Mouse (Mus musculus) intestine, embryonic 14.5 days (tissue): ENCODE results near the gene Rfx1. TPM values are rescaled to one million over a fixed set of nuclear protein-coding genes. Genes with fewer than 3 reads are reported as not detected.
A peak's percentile ranks its signal among the peaks of the same experiment; 100 is the strongest.

Experiments used
- ATAC-seq: fragments of 200-750 bp; cut with Nextera tagmentation; replicated peaks from 2 replicates; pipeline ENCODE4 v1.8.0; 2017; ENCODE audit warnings: low read depth, moderate number of reproducible peaks, moderate TSS enrichment, moderate library complexity; ENCODE audit not compliant: low FRiP score, low TSS enrichment
- DNase-seq: peaks from one replicate; pipeline ENCODE4 v3.0.0-alpha.2; 2018; ENCODE audit warnings: low spot score
- H3K27ac ChIP-seq: fragments of 300-500 bp; sonication (generic); 2 replicates; pipeline ENCODE4 v1.5.1; 2014; ENCODE audit warnings: low read depth, mild to moderate bottlenecking, control low read depth
- H3K27me3 ChIP-seq: fragments of 300-500 bp; sonication (generic); replicated peaks from 2 replicates; pipeline ENCODE4 v1.6.1; 2014; ENCODE audit warnings: low read length, control low read depth; ENCODE audit not compliant: control insufficient read depth, insufficient read depth
- H3K36me3 ChIP-seq: fragments of 300-500 bp; sonication (generic); 2 replicates; pipeline ENCODE4 v1.6.1; 2014; ENCODE audit warnings: low read length, control low read depth; ENCODE audit not compliant: control insufficient read depth, insufficient read depth
- H3K4me1 ChIP-seq: fragments of 300-500 bp; sonication (generic); replicated peaks from 2 replicates; pipeline ENCODE4 v1.6.1; 2014; ENCODE audit warnings: low read length, control low read depth, mixed read lengths; ENCODE audit not compliant: control insufficient read depth, insufficient read depth
- H3K4me2 ChIP-seq: fragments of 300-500 bp; sonication (generic); 2 replicates; pipeline ENCODE4 v1.6.1; 2014; ENCODE audit warnings: low read length
- H3K4me3 ChIP-seq: fragments of 300-500 bp; sonication (generic); 2 replicates; pipeline ENCODE4 v1.5.1; 2014; ENCODE audit warnings: low read depth, low read length, control low read depth, mixed read lengths
- H3K9ac ChIP-seq: fragments of 300-500 bp; sonication (generic); 2 replicates; pipeline ENCODE4 v1.6.1; 2014; ENCODE audit warnings: mild to moderate bottlenecking, low read length
- H3K9me3 ChIP-seq: fragments of 300-500 bp; sonication (generic); 2 replicates; pipeline ENCODE4 v1.6.1; 2016; ENCODE audit warnings: low read length, control low read depth; ENCODE audit not compliant: control insufficient read depth
- WGBS: fragments of 180-500 bp; shearing (Covaris S2); extraction: QIAGEN DNeasy Blood & Tissue Kit; methylation state at CpG from one replicate; pipeline ENCODE4 v1.1.7; 2014; 5-methylcytosine and 5-hydroxymethylcytosine counted together
- polyA plus RNA-seq: library from polyadenylated mRNA; unstranded; fragments of >200 nt; fragmentation: Nextera tagmentation; extraction: Ambion mirVana; gene quantifications from 2 replicates; pipeline ENCODE4 v1.2.1, GENCODE M21; 2014

Rfx1 gene
- polyA plus RNA-seq, 1 experiment from 2014 or later, result 11.6 TPM

- DNase-seq (no peak), ATAC-seq (no peak)
- 47% methylated on average over 3 of the region's 3 CpGs for WGBS
- Histone ChIP-seq H3K9ac (peak overlapping the region; percentile 74), H3K4me1 (peaks cover 15% of the 10 kb centered on the region), H3K4me2 (peak overlapping the region; percentile 79), H3K4me3 (peak overlapping the region; percentile 61), H3K27ac (no peak overlapping the region), H3K9me3 (no peaks in the 10 kb centered on the region), H3K27me3 (no peaks in the 10 kb centered on the region), H3K36me3 (peaks cover 29% of the 10 kb centered on the region)
These were observed 37.0 kb downstream of the Rfx1 start for GRCm38 (mm10) chr8:84103601-84104000.

- peak overlapping the region; percentile 79 for H3K4me2 ChIP-seq
- peak overlapping the region; percentile 74 for H3K9ac ChIP-seq
- H3K27ac ChIP-seq, result peak overlapping the region; percentile 81
- ATAC-seq (peak; percentile 86), DNase-seq (no peak)
- H3K4me3 ChIP-seq, result peak overlapping the region; percentile 61
- H3K27me3 ChIP-seq, result no peaks in the 10 kb centered on the region
- under 1% methylated on average over 20 of the region's 29 CpGs for WGBS
- H3K36me3 ChIP-seq, result peaks cover 23% of the 10 kb centered on the region
- peaks cover 15% of the 10 kb centered on the region for H3K4me1 ChIP-seq
- H3K9me3 ChIP-seq, result no peaks in the 10 kb centered on the region
These were observed 37.6 kb downstream of the Rfx1 start for GRCm38 (mm10) chr8:84104221-84104620.

- H3K27ac ChIP-seq, result peak within 1 kb of the TSS; percentile 81
- H3K4me1 ChIP-seq, result peaks cover 15% of the 10 kb centered on the region
- DNase-seq (peak; percentile 98), ATAC-seq (peak; percentile 94)
- peak within 1 kb of the TSS; percentile 79 for H3K4me2 ChIP-seq
- H3K36me3 ChIP-seq, result peaks cover 19% of the 10 kb centered on the region
- no peaks in the 10 kb centered on the region for H3K27me3 ChIP-seq
- peak within 1 kb of the TSS; percentile 74 for H3K9ac ChIP-seq
- H3K9me3 ChIP-seq, result no peaks in the 10 kb centered on the region
- H3K4me3 ChIP-seq, result peak within 1 kb of the TSS; percentile 61
- WGBS, result 7% methylated on average over 42 of the region's 42 CpGs
These were observed 38.3 kb downstream of the Rfx1 start, which contains the start of gene Dcaf15 for GRCm38 (mm10) chr8:84104697-84105609. TSS of gene Dcaf15 (minus strand) at chr8:84104768.

DNA sequence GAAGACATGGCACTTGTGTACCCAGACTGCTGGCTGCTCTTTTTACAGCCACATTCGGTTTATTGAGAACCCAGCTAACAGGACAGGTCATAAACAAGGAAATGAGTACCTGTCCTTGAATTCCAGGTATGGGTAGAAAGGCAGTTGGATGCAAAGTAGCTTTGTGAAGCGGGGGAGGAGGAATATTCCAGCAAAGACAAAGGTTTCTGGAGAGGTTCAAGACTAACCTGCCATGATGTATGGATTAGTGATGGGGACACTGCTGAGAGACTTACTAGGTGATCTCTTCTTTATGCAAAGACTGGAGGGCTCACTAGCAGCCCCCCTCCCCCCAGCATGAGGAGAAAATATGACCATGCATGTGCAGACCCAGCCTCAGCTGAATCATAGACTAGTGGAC lies 39.0 kb downstream of the Rfx1 start:
- Histone ChIP-seq H3K27ac (peak overlapping the region; percentile 45; the same call in 1 of the 2 replicates), H3K9ac (no peak overlapping the region), H3K36me3 (peaks cover 17% of the 10 kb centered on the region), H3K4me3 (no peak overlapping the region), H3K9me3 (no peaks in the 10 kb centered on the region), H3K4me1 (peaks cover 15% of the 10 kb centered on the region), H3K27me3 (no peaks in the 10 kb centered on the region), H3K4me2 (no peak overlapping the region)
- DNase-seq, result no peak
- 70% methylated on average over 2 of the region's 2 CpGs for WGBS
- no peak for ATAC-seq

- Histone ChIP-seq H3K4me2 (no peak overlapping the region), H3K36me3 (peaks cover 12% of the 10 kb centered on the region)
These were observed 39.8 kb downstream of the Rfx1 start for GRCm38 (mm10) chr8:84106216-84107040.

DNA sequence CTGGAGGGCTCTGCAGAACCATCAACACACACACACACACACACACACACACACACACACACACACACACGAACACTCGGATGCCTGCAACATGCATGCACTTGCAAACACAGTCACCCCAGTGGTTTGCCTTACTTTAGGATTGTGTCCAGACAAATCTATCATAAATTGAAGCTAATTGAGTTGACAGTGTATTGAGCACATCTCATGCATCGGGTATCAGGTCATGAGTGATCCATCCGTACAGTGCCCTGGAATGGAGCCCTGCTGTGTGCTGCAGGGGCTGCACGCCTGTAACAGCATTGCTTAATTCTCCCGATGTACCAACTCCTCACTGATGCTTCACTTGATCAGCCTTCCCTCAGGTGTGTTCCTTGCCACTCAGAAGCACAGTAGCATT lies 49.0 kb downstream of the Rfx1 start:
- H3K9me3 ChIP-seq, result no peaks in the 10 kb centered on the region
- H3K27ac ChIP-seq, result no peak overlapping the region
- H3K4me1 ChIP-seq, result no peaks in the 10 kb centered on the region
- no peak overlapping the region for H3K4me2 ChIP-seq
- 81% methylated on average over 6 of the region's 6 CpGs for WGBS
- H3K9ac ChIP-seq, result no peak overlapping the region
- no peaks in the 10 kb centered on the region for H3K36me3 ChIP-seq
- ATAC-seq (no peak), DNase-seq (no peak)
- no peak overlapping the region for H3K4me3 ChIP-seq
- H3K27me3 ChIP-seq, result no peaks in the 10 kb centered on the region

More at GRCm38 (mm10) chr8:84106216-84107040, 39.8 kb downstream of the Rfx1 start:
- no peak overlapping the region for H3K4me3 ChIP-seq
- WGBS, result 90% methylated on average over 6 of the region's 6 CpGs
- no peaks in the 10 kb centered on the region for H3K27me3 ChIP-seq
- H3K27ac ChIP-seq, result no peak overlapping the region
- no peaks in the 10 kb centered on the region for H3K9me3 ChIP-seq
- H3K4me1 ChIP-seq, result peaks cover 15% of the 10 kb centered on the region
- no peak for ATAC-seq
- H3K9ac ChIP-seq, result no peak overlapping the region
- DNase-seq, result no peak

DNA sequence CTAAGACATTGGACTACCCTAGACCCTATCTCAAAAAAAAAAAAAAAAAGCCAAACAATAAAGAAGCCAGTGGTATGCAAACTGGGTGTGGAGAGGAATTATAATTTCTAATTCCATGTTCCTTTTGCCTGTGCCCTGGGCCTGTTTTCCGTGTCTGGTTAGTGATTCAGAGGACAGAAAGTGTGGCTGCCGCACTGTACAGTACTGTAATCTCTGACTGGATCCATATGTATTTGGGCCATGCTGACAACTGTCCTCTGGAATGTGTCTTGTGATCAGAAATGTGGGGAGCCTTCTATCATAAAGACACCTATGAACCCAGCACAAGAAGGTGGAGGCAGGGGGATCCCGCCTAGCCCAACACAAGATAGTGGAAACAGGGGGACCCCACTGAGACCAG lies 55.5 kb downstream of the Rfx1 start:
- no peak overlapping the region for H3K4me2 ChIP-seq
- H3K9ac ChIP-seq, result no peak overlapping the region
- ATAC-seq (no peak), DNase-seq (no peak)
- H3K27ac ChIP-seq, result no peak overlapping the region
- WGBS, result 90% methylated on average over 3 of the region's 3 CpGs
- no peaks in the 10 kb centered on the region for H3K36me3 ChIP-seq
- no peaks in the 10 kb centered on the region for H3K9me3 ChIP-seq
- H3K27me3 ChIP-seq, result no peaks in the 10 kb centered on the region
- H3K4me3 ChIP-seq, result no peak overlapping the region
- H3K4me1 ChIP-seq, result no peaks in the 10 kb centered on the region

- no peaks in the 10 kb centered on the region for H3K36me3 ChIP-seq
- H3K27ac ChIP-seq, result no peak within 1 kb of the TSS
- no peaks in the 10 kb centered on the region for H3K27me3 ChIP-seq
- H3K9ac ChIP-seq, result no peak within 1 kb of the TSS
- no peaks in the 10 kb centered on the region for H3K4me1 ChIP-seq
- 0 out of 2 replicates have a peak, but pooled peaks have one; percentile 48 for ATAC-seq
- 38% methylated on average over 9 of the region's 9 CpGs for WGBS
- H3K4me2 ChIP-seq, result no peak within 1 kb of the TSS
- no peak within 1 kb of the TSS for H3K4me3 ChIP-seq
- DNase-seq, result no peak
- no peaks in the 10 kb centered on the region for H3K9me3 ChIP-seq
These were observed 59.0 kb downstream of the Rfx1 start, which contains the start of gene Podnl1 for GRCm38 (mm10) chr8:84125656-84126055. TSS of gene Podnl1 (plus strand) at chr8:84125989.
